Mouse (Mus musculus) thymus, adult 2 months (tissue): ENCODE measurements at regions not wholly inside any gene's neighbourhood (a gene's known extent, or its start where the extent isn't known, plus 50 kb on each side); places are given as distances from the start of the nearest gene placed in this dataset.

Source experiments
- DNase-seq: peaks from one replicate; pipeline ENCODE4 v3.0.0; 2021
- H3K27ac ChIP-seq: fragments of 200-500 bp; 2 replicates; pipeline ENCODE4 v1.5.1; 2012; ENCODE audit warnings: low read length, control low read depth; ENCODE audit not compliant: control insufficient read depth, insufficient read depth
- H3K27me3 ChIP-seq: fragments of 200-500 bp; 2 replicates; pipeline ENCODE4 v1.6.1; 2012; ENCODE audit warnings: mild to moderate bottlenecking, low read length, moderate library complexity, mixed read lengths; ENCODE audit not compliant: control insufficient read depth, insufficient read depth
- H3K36me3 ChIP-seq: fragments of 200-500 bp; 2 replicates; pipeline ENCODE4 v1.6.1; 2012; ENCODE audit warnings: mild to moderate bottlenecking, low read length, moderate library complexity; ENCODE audit not compliant: control insufficient read depth, insufficient read depth
- H3K4me1 ChIP-seq: fragments of 200-500 bp; replicated peaks from 2 replicates; pipeline ENCODE4 v1.6.1; 2012; ENCODE audit warnings: low read length; ENCODE audit not compliant: control insufficient read depth, insufficient read depth
- H3K4me3 ChIP-seq: fragments of 200-500 bp; 2 replicates; pipeline ENCODE4 v1.5.1; 2012; ENCODE audit warnings: mild to moderate bottlenecking, low read length, control low read depth, moderate library complexity; ENCODE audit not compliant: control insufficient read depth, insufficient read depth
- CTCF ChIP-seq: fragments of 200-500 bp; IDR thresholded peaks from 2 replicates; pipeline ENCODE4 v1.5.1; 2012; ENCODE audit warnings: mild to moderate bottlenecking, control low read depth, low read length, moderate library complexity, borderline replicate concordance; ENCODE audit not compliant: control insufficient read depth, poor library complexity, insufficient read depth; ENCODE audit errors: extremely low read depth
- POLR2A ChIP-seq: fragments of 200-500 bp; IDR thresholded peaks from 2 replicates; pipeline ENCODE4 v1.6.1; 2012; ENCODE audit warnings: mild to moderate bottlenecking, low read length, control low read depth, moderate library complexity; ENCODE audit not compliant: control insufficient read depth, poor library complexity, insufficient read depth; ENCODE audit errors: extremely low read depth
- WGBS: fragments of 180-500 bp; shearing (Covaris S2); methylation state at CpG from one replicate; pipeline ENCODE4 v1.1.7; 2018; 5-methylcytosine and 5-hydroxymethylcytosine counted together

DNA sequence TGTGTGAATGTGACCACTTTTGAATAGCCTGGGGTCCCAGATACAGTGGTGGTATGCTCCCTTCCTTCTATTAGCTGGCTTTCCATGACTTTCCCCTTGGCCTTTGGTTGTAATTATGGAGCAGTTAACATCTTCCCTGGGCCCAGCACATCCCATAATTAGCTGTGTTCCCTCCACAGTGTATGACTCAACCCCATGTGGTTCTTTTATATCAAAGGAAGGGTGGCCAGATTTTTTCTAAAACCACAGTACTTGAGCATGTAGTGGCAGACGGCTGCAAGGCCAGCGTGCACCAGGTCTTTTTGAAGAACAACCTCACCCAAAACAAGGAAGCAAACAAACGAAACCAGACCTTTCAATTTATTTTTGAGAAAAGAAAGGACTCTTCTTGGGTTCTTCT is 235.8 kb downstream of the Gm7489 start:
- no peaks in the 10 kb centered on the region for H3K4me1 ChIP-seq
- WGBS, result 37% methylated on average over 3 of the region's 3 CpGs
- DNase-seq, result no peak
- no peak overlapping the region for H3K4me3 ChIP-seq
- H3K27me3 ChIP-seq, result no peaks in the 10 kb centered on the region
- TF ChIP-seq CTCF (no peak), POLR2A (no peak)
- H3K27ac ChIP-seq, result no peak overlapping the region
- H3K36me3 ChIP-seq, result no peaks in the 10 kb centered on the region

DNA sequence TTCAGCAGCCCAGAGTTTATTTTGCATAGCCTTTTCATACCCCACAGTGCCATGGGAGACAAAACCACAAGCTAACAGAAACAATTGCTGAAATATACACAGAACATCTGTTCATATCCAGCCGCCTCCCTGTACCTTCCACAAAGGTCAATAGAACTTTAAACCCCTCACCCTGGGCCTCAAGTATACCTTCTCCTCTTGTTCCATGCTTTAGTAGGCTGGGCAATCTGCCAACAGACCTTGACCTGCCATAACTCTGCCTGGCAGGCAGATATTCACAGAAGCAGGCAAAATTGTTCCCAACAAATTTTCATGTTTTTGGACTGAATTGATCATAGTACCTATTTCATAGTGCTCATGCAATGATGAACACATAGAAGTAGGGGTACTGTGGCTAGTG is 279.6 kb downstream of the Gm7489 start:
- H3K27ac ChIP-seq, result no peak overlapping the region
- 91% methylated on average over 1 of the region's 1 CpGs for WGBS
- TF ChIP-seq POLR2A (no peak), CTCF (no peak)
- no peaks in the 10 kb centered on the region for H3K36me3 ChIP-seq
- DNase-seq, result no peak
- no peaks in the 10 kb centered on the region for H3K27me3 ChIP-seq
- H3K4me1 ChIP-seq, result no peaks in the 10 kb centered on the region
- H3K4me3 ChIP-seq, result no peak overlapping the region

DNA sequence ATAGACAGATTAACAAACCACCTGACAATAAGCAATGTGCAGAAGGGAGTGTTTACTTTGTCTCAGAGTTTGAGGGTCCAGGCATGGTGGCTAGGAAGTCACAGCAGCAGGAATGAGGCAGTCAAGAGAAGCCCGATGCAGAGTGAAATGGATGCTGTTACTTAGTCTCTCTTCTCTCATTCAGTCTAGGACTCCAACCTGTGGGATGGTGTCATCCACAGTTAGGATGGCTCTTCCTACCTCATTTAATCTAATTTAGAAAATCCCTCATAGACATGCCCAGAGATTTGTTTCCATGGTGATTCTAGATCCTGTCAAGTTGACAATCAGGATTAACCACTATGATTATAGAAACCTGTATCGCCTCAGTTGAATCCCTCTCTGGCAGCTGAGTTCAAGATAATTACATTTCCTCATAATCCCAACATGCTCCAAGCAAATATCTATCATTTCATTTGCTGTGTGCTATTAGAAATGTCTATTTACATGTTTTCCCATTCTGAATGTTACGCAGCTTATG is 283.2 kb downstream of the Gm7489 start:
- no peaks in the 10 kb centered on the region for H3K27me3 ChIP-seq
- no peaks in the 10 kb centered on the region for H3K4me1 ChIP-seq
- H3K36me3 ChIP-seq, result no peaks in the 10 kb centered on the region
- DNase-seq, result no peak
- WGBS, result 93% methylated on average over 3 of the region's 3 CpGs
- H3K27ac ChIP-seq, result no peak overlapping the region
- H3K4me3 ChIP-seq, result no peak overlapping the region
- TF ChIP-seq POLR2A, result no peak
- no peak for TF ChIP-seq CTCF

DNA sequence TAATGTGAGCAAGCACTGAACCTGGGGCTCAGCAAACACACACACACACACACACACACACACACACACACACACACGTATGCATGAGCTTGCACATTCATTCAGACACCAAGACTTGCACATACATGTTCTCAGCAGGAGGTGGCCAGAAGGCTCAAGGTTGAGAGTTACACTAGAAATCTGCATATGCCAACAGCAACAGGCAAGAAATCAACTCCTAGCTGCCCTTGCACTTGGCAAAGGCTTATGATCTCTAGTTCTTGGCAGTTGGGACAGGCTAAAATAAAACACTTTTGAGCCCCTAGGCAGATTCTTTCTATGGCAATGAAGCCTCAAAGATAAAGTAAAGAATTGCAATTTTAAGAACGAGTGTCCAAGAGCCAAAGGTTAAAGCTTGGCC is 292.5 kb downstream of the Gm7489 start:
- no peak for DNase-seq
- Histone ChIP-seq H3K36me3 (no peaks in the 10 kb centered on the region), H3K27ac (no peak overlapping the region), H3K4me3 (no peak overlapping the region), H3K27me3 (no peaks in the 10 kb centered on the region), H3K4me1 (no peaks in the 10 kb centered on the region)
- TF ChIP-seq CTCF (no peak), POLR2A (no peak)
- WGBS, result 81% methylated on average over 2 of the region's 2 CpGs

DNA sequence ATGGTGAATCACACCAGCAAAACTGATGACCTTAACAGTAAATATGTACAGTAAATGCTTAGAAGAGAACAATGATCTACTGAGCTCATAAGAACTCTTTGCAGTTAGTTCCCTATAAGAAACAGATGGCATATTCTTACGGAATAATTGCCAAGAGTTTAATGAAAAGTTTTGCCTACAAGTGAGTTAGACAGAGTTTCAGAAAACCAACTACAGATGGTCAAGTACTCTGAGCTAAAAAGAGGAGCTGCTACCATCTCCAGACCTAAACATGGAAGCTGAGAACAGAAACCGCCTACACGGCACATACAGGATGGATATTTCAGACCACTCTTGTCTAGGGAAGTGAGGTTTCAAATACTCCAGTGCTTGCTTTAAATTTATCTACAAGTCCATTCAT is 293.1 kb downstream of the Gm7489 start:
- WGBS, result 96% methylated on average over 3 of the region's 3 CpGs
- no peak overlapping the region for H3K4me3 ChIP-seq
- TF ChIP-seq POLR2A, result no peak
- TF ChIP-seq CTCF, result no peak

More for the DNA sequence above, 293.1 kb downstream of the Gm7489 start:
- Histone ChIP-seq H3K36me3 (no peaks in the 10 kb centered on the region), H3K4me1 (no peaks in the 10 kb centered on the region), H3K27me3 (no peaks in the 10 kb centered on the region), H3K27ac (no peak overlapping the region)
- no peak for DNase-seq
